Mouse (Mus musculus) liver, adult 2 months (tissue): ENCODE results near the gene Gfod1.

ENCODE experiments used
- CTCF ChIP-seq: fragments of 200-500 bp; IDR thresholded peaks from 2 replicates; pipeline ENCODE4 v1.5.1; 2011; ENCODE audit warnings: low read depth, low read length, control low read depth
- POLR2A ChIP-seq: fragments of 200-500 bp; IDR thresholded peaks from 2 replicates; pipeline ENCODE4 v1.6.1; 2011; ENCODE audit warnings: low read length, control low read depth; ENCODE audit not compliant: insufficient read depth; ENCODE audit errors: extremely low read depth

DNA sequence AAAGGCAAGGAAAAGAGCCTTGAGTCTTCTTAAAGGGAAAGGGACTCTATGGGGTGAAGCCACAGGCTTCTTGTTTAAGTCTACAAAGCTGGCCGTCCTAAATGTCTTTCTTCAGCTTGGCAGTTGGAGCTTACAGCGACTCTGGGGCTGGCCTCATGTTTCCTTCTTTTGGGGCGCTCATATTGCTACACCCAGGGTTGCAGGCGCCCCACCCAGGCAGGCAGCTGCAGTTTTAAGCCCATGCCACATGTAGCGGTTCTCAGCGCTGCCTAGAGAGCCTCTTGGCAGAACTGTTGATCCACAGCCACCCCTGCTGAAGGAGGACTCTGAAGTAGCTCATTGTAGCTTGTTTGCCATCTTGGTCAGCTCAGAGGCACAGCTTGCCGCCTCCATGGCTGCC, 104.7 kb downstream of the Gfod1 start:
- TF ChIP-seq CTCF (no peak), POLR2A (no peak)
